Mouse (Mus musculus): ENCODE measurements at regions not wholly inside any gene's neighbourhood (a gene's known extent, or its start where the extent isn't known, plus 50 kb on each side); places are given as distances from the start of the nearest gene placed in this dataset.
"Not testable (repeated sequence)": the region's sequence is repeated elsewhere in the genome, so short reads cannot be mapped to it uniquely, and the experiment has no call there.

DNA sequence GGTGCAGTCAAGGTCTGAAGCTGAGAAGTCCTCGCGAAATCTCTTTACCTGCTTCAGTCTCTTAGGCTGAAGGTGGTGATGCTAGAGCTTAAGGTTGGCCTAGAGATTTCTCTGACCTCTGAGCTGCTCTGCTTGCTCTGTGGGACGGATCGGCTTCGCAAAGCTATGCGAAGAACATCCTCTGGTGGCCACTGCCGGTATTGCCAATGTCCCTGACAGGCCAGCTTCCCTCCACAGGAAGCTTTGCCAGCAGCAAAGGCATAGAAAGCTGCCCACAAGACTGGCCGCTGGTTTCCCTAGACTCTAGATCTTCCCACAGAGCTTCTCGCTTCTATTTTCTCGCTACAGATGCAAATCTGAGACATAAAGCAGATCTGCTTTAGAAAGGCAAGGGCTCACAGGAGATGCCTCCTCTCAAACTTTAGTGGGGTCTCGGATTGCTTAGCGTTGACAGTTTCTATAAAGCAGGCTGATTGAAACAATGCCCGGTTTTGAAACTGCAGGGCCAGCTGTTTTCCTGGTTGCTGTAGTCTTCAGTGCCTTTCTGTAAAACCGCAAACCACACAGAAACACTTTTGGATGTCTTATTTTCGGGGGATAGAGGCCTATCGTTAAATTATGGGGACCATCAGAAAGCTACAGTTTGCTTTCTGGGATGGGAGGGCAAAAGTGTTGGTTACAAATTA is 153.7 kb downstream of the Car8 start:
- peak; percentile 10 for DNase-seq (ENCODE audit: low read depth)

DNA sequence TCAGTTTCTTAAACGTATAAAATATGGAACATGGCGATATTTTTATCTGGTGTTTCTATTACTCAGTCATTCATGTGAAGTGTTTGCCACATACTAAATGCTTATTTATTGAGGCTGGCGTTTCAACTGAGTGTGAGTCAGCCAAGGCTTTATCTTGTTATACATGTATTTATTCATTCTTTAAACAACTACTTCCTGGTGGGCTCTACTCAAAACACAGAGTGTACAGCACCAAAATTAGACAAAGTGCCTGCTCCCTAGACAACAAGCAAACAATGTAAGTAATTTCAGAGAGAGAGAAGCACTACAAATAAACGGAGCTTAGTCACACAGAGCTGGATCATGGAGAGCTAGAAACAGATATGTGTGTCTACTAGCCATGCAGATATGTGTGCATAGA is 159.5 kb downstream of the Car8 start:
- DNase-seq (ENCODE audit: low read depth), result no peak

DNA sequence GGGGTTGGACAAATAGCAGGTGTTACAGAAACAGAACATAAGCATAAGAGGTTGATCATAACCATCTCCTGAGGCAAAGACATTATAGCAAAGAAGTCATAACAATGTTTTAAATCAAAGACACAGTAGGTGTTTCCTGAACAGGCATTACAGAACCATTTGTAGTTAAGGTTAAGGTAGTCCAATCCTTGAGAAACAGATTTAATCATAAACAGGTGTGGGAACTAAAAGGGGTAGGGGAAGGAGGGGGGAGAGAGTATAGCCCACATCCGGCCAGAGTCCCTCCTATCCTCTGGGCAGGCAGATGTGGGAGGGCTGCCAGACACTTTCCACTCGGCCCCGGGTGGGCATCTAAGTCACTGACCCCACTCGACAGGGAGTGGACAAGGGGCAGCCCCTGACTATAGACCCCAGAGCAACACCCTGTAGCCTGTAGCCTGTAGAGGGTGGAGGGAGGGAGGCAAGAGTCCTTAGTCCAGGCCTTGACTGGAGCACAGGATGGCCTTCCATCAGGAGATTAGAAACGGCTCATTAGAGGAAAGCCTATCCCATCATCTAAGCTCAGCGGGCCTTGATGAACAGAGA is 165.8 kb downstream of the Car8 start:
- no peak for DNase-seq (ENCODE audit: low read depth)

- not testable (repeated sequence) for DNase-seq (ENCODE audit: low read depth)
Observed at GRCm38 (mm10) chr4:8070693-8071092, 168.1 kb downstream of the Car8 start.

- DNase-seq (ENCODE audit: low read depth), result no peak
Observed at GRCm38 (mm10) chr4:8068086-8068485, 170.8 kb downstream of the Car8 start.

DNA sequence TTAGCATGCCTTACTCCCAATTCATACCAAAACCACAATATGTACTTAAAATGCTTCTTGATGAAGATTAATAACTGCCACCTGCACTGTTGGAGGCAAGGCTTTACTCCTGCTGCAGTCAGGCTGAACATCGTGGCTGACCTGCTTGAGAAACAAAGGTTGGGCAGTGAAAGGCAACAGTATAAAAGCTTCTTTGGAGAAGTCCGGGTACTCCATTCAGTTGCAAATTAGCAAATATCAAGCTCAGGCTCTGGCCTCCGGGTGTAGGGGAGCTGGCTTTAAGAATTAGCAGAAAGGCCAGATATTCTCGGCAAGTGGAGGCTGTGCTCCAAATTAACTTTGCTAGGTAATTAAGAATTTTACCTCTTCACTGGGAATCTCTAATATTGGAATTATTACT is 197.1 kb downstream of the Car8 start:
- no peak for DNase-seq (ENCODE audit: low read depth)

DNA sequence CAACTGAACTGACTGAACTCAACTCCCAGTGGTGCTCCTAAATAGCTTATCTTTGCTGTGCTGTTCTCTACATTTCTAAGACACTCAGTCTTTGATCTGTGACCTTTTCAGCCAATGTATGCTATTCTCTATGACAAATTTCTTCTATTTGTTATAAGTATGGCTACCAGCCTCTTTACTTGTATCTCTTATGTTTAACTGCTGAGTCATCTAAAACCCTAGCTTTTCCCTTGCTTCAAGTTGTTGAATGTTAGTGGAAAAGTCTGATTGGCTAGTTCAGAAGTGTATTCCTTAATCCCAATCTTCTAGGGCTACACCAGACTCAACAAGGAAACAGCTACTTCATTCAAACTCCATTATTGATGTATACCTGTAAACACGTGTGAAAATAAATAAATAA is 201.0 kb downstream of the Car8 start:
- DNase-seq (ENCODE audit: low read depth), result no peak

- DNase-seq (ENCODE audit: low read depth), result not testable (repeated sequence)
Observed at GRCm38 (mm10) chr4:8033402-8033801, 205.4 kb downstream of the Car8 start.

DNA sequence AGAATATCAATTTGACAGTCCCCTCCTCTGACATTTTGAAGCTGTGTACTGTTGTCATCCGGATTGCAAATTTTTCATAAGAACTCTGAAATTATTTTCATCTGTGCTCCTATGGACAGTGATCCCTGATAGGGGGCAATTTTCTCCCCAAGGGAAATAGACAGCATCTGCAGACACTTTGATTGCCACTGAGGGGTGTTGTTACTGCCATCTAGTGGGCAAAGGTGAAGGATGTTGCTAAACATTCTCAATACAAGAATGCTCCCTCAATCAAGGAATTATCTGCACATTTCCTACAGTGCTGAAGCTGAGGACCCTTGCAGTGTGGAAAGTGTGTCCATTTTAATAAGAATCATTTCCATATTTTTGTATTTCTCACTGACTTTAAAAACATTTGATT is 233.7 kb downstream of the Car8 start:
- no peak for DNase-seq (ENCODE audit: low read depth)

DNA sequence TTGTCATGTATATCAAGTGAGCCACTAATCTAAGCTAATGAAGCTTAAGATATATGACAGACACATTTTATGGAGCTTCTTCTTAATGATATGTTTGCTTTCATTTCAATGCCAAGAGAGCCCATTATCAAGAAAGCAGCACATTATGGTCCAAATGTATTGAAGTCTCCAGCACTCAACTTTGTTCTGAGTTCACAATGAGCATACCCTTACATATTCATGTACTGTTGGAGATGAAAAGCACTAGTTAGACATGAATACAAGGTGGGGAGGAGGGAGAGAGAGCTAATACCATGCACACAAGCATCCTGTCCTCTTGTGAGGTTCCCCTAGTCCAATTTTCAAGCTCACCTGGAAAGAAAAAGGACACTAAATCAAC is 241.3 kb downstream of the Car8 start:
- no peak for DNase-seq (ENCODE audit: low read depth)

- no peak for DNase-seq (ENCODE audit: low read depth)
Observed at GRCm38 (mm10) chr4:7996923-7997574, 241.8 kb downstream of the Car8 start.

- DNase-seq (ENCODE audit: low read depth), result no peak
Observed at GRCm38 (mm10) chr4:7992944-7993343, 245.9 kb downstream of the Car8 start.

DNA sequence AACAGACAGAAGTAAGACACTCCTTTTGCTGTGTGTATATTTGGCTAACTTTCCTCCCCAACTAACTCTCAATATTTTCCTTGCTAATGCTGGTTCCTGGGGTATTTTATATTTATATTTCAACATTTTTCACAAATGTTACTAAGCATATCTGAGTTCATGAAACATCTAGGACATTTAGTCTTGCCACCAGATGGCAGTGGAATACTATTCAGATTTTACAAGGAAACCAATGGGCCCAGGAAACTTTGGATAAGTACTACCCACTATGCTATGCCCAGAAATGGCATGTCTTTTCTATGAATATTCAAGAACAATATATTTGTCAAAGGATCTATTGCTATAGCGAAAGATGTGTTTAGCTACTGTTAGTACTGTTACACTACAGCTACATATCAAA is 251.1 kb downstream of the Car8 start:
- DNase-seq (ENCODE audit: low read depth), result no peak

DNA sequence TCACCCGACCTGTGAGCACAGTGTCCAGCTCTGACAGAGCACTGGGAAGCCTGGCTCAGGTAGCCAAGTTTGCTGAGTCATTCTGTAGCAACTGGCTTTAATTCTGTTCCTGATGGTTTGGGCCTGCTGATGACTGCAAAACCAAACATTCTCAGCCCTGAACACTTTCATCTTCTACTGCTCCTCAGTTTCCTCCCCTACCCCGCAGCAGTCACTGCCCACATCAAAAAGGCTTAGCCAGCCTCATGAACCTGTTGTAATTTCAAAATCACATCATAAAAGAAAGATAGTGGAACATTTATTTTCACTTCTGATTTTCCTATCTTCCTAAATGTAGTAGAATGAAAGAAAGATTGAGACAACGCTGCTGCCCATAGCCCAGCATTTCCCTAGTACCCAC is 251.5 kb downstream of the Car8 start:
- DNase-seq (ENCODE audit: low read depth), result no peak

GRCm38 (mm10) chr4:7984814-7985213 is 254.0 kb downstream of the Car8 start:
- no peak for DNase-seq (ENCODE audit: low read depth)

GRCm38 (mm10) chr4:7979772-7980351 is 259.0 kb downstream of the Car8 start:
- no peak for DNase-seq (ENCODE audit: low read depth)

GRCm38 (mm10) chr4:7977661-7978444 is 261.0 kb downstream of the Car8 start:
- no peak for DNase-seq (ENCODE audit: low read depth)

- DNase-seq (ENCODE audit: low read depth), result no peak
Observed at GRCm38 (mm10) chr4:7970272-7970671, 268.6 kb downstream of the Car8 start.

- no peak for DNase-seq (ENCODE audit: low read depth)
Observed at GRCm38 (mm10) chr4:7965663-7966062, 273.2 kb downstream of the Car8 start.

- DNase-seq (ENCODE audit: low read depth), result no peak
Observed at GRCm38 (mm10) chr4:7961521-7962172, 277.2 kb downstream of the Car8 start.

- no peak for DNase-seq (ENCODE audit: low read depth)
Observed at GRCm38 (mm10) chr4:7960335-7960734, 278.5 kb downstream of the Car8 start.

GRCm38 (mm10) chr4:7948020-7948419 is 290.8 kb downstream of the Car8 start:
- DNase-seq (ENCODE audit: low read depth), result no peak

Data from c-Kit-positive CD71-positive TER-119-negative erythroid progenitor cells, embryonic 14.5 days (primary cell).